Mouse (Mus musculus): ENCODE measurements around the gene Antxr1. TPM values are rescaled to one million over a fixed set of nuclear protein-coding genes. Genes with fewer than 3 reads are reported as not detected.

Gene Antxr1
- polyA plus RNA-seq, 1 experiment from 2014 or later = 3.8 TPM

- ATAC-seq (replicated peaks; ENCODE audit: extremely low read depth, insufficient read depth, low FRiP score) = no peak
- no peak overlapping the region for H3K27ac ChIP-seq (ENCODE audit: low read length)
- no peak overlapping the region for H3K4me2 ChIP-seq (ENCODE audit: low read depth, low read length)
- H3K9ac ChIP-seq (ENCODE audit: low read length) = no peak overlapping the region
- H3K27me3 ChIP-seq (ENCODE audit: control insufficient read depth, insufficient read depth, low read length) = no peaks in the 10 kb centered on the region
- WGBS = 81% methylated on average over 6 of the region's 6 CpGs
- no peak overlapping the region for H3K4me3 ChIP-seq (ENCODE audit: low read length)
- H3K9me3 ChIP-seq (replicated peaks; ENCODE audit: control insufficient read depth, low read length) = no peaks in the 10 kb centered on the region
- H3K4me1 ChIP-seq (ENCODE audit: control insufficient read depth, insufficient read depth, low read length) = no peaks in the 10 kb centered on the region
- no peaks in the 10 kb centered on the region for H3K36me3 ChIP-seq (ENCODE audit: control insufficient read depth, insufficient read depth)
Measured at GRCm38 (mm10) chr6:87170875-87171274, 164.7 kb downstream of the Antxr1 start.

DNA sequence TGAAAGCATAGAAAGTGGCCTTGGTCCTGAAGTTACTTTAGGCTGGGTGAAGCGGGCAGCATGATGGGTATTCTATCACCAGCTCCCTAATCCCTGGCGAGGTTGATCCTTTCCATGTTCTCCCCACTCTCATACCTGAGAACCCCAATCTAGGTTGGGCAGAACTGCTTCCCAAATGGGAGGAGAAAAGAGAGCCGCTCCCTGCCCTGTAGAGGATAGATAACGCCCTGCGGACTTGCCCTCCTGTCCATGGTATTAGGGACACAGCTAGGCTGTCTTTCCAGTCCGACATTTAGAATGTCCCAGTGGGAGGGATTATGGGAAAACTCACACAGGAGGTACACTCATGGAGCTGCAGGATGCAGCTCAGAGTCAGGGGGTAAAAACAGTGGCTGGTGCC, 165.3 kb downstream of the Antxr1 start:
- H3K9me3 ChIP-seq (replicated peaks; ENCODE audit: control insufficient read depth, low read length) = no peaks in the 10 kb centered on the region
- no peak for ATAC-seq (replicated peaks; ENCODE audit: extremely low read depth, insufficient read depth, low FRiP score)
- 75% methylated on average over 6 of the region's 6 CpGs for WGBS
- H3K27ac ChIP-seq (ENCODE audit: low read length) = no peak overlapping the region
- no peaks in the 10 kb centered on the region for H3K4me1 ChIP-seq (ENCODE audit: control insufficient read depth, insufficient read depth, low read length)
- H3K9ac ChIP-seq (ENCODE audit: low read length) = no peak overlapping the region
- no peak overlapping the region for H3K4me2 ChIP-seq (ENCODE audit: low read depth, low read length)
- H3K27me3 ChIP-seq (ENCODE audit: control insufficient read depth, insufficient read depth, low read length) = no peaks in the 10 kb centered on the region
- H3K36me3 ChIP-seq (ENCODE audit: control insufficient read depth, insufficient read depth) = no peaks in the 10 kb centered on the region
- H3K4me3 ChIP-seq (ENCODE audit: low read length) = no peak overlapping the region

GRCm38 (mm10) chr6:87168021-87168420, 167.6 kb downstream of the Antxr1 start:
- Histone ChIP-seq H3K36me3 (ENCODE audit: control insufficient read depth, insufficient read depth) (no peaks in the 10 kb centered on the region), H3K4me3 (ENCODE audit: low read length) (no peak overlapping the region), H3K9ac (ENCODE audit: low read length) (no peak overlapping the region), H3K4me1 (ENCODE audit: control insufficient read depth, insufficient read depth, low read length) (no peaks in the 10 kb centered on the region), H3K4me2 (ENCODE audit: low read depth, low read length) (no peak overlapping the region), H3K9me3 (replicated peaks; ENCODE audit: control insufficient read depth, low read length) (no peaks in the 10 kb centered on the region), H3K27me3 (ENCODE audit: control insufficient read depth, insufficient read depth, low read length) (no peaks in the 10 kb centered on the region), H3K27ac (ENCODE audit: low read length) (no peak overlapping the region)
- no peak for ATAC-seq (replicated peaks; ENCODE audit: extremely low read depth, insufficient read depth, low FRiP score)
- 83% methylated on average over 9 of the region's 9 CpGs for WGBS

GRCm38 (mm10) chr6:87166673-87167305, 168.8 kb downstream of the Antxr1 start:
- Histone ChIP-seq H3K4me3 (ENCODE audit: low read length) (no peak overlapping the region), H3K4me1 (ENCODE audit: control insufficient read depth, insufficient read depth, low read length) (no peaks in the 10 kb centered on the region), H3K9me3 (replicated peaks; ENCODE audit: control insufficient read depth, low read length) (no peaks in the 10 kb centered on the region), H3K27me3 (ENCODE audit: control insufficient read depth, insufficient read depth, low read length) (no peaks in the 10 kb centered on the region), H3K4me2 (ENCODE audit: low read depth, low read length) (no peak overlapping the region), H3K36me3 (ENCODE audit: control insufficient read depth, insufficient read depth) (no peaks in the 10 kb centered on the region), H3K9ac (ENCODE audit: low read length) (no peak overlapping the region), H3K27ac (ENCODE audit: low read length) (no peak overlapping the region)
- no peak for ATAC-seq (replicated peaks; ENCODE audit: extremely low read depth, insufficient read depth, low FRiP score)
- WGBS = 71% methylated on average over 12 of the region's 12 CpGs

GRCm38 (mm10) chr6:87165536-87166311, 169.9 kb downstream of the Antxr1 start:
- H3K27me3 ChIP-seq (ENCODE audit: control insufficient read depth, insufficient read depth, low read length) = no peaks in the 10 kb centered on the region
- H3K9me3 ChIP-seq (replicated peaks; ENCODE audit: control insufficient read depth, low read length) = no peaks in the 10 kb centered on the region
- no peak for ATAC-seq (replicated peaks; ENCODE audit: extremely low read depth, insufficient read depth, low FRiP score)
- H3K4me1 ChIP-seq (ENCODE audit: control insufficient read depth, insufficient read depth, low read length) = no peaks in the 10 kb centered on the region
- no peak overlapping the region for H3K9ac ChIP-seq (ENCODE audit: low read length)
- H3K4me3 ChIP-seq (ENCODE audit: low read length) = no peak overlapping the region
- H3K36me3 ChIP-seq (ENCODE audit: control insufficient read depth, insufficient read depth) = no peaks in the 10 kb centered on the region
- H3K4me2 ChIP-seq (ENCODE audit: low read depth, low read length) = no peak overlapping the region
- no peak overlapping the region for H3K27ac ChIP-seq (ENCODE audit: low read length)
- WGBS = 72% methylated on average over 8 of the region's 8 CpGs

- Histone ChIP-seq H3K27ac (ENCODE audit: low read length) (peak overlapping the region; percentile 51), H3K4me3 (ENCODE audit: low read length) (no peak overlapping the region), H3K4me2 (ENCODE audit: low read depth, low read length) (no peak overlapping the region), H3K27me3 (ENCODE audit: control insufficient read depth, insufficient read depth, low read length) (no peaks in the 10 kb centered on the region), H3K9me3 (replicated peaks; ENCODE audit: control insufficient read depth, low read length) (no peaks in the 10 kb centered on the region), H3K36me3 (ENCODE audit: control insufficient read depth, insufficient read depth) (no peaks in the 10 kb centered on the region), H3K9ac (ENCODE audit: low read length) (no peak overlapping the region), H3K4me1 (ENCODE audit: control insufficient read depth, insufficient read depth, low read length) (no peaks in the 10 kb centered on the region)
- ATAC-seq (replicated peaks; ENCODE audit: extremely low read depth, insufficient read depth, low FRiP score) = peak; percentile 38
- 51% methylated on average over 12 of the region's 12 CpGs for WGBS
Measured at GRCm38 (mm10) chr6:87161391-87162263, 174.0 kb downstream of the Antxr1 start.

DNA sequence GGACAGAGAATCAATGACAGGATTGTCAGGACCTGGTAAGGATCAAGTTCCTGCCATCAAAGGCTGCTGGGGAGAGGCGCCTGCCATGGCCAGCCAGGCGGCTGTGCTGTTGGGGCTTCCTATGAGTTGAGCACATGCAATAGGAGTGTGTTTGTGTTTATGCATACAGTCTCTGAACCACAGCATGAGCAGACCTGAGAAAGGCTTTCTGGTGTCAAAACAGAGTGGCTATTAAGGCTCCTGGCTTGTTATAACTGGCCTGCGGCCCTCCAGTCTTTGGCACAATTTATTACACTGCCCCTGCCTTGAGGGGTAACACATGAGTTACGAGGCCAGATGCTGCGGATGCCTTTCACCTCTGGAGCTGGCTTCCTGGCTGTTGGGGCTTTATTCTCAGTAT, 175.4 kb downstream of the Antxr1 start:
- H3K27ac ChIP-seq (ENCODE audit: low read length) = no peak overlapping the region
- H3K27me3 ChIP-seq (ENCODE audit: control insufficient read depth, insufficient read depth, low read length) = no peaks in the 10 kb centered on the region
- no peaks in the 10 kb centered on the region for H3K4me1 ChIP-seq (ENCODE audit: control insufficient read depth, insufficient read depth, low read length)
- WGBS = 85% methylated on average over 5 of the region's 5 CpGs
- H3K9me3 ChIP-seq (replicated peaks; ENCODE audit: control insufficient read depth, low read length) = no peaks in the 10 kb centered on the region
- no peak overlapping the region for H3K4me2 ChIP-seq (ENCODE audit: low read depth, low read length)
- H3K9ac ChIP-seq (ENCODE audit: low read length) = no peak overlapping the region
- ATAC-seq (replicated peaks; ENCODE audit: extremely low read depth, insufficient read depth, low FRiP score) = no peak
- no peaks in the 10 kb centered on the region for H3K36me3 ChIP-seq (ENCODE audit: control insufficient read depth, insufficient read depth)
- H3K4me3 ChIP-seq (ENCODE audit: low read length) = no peak overlapping the region

DNA sequence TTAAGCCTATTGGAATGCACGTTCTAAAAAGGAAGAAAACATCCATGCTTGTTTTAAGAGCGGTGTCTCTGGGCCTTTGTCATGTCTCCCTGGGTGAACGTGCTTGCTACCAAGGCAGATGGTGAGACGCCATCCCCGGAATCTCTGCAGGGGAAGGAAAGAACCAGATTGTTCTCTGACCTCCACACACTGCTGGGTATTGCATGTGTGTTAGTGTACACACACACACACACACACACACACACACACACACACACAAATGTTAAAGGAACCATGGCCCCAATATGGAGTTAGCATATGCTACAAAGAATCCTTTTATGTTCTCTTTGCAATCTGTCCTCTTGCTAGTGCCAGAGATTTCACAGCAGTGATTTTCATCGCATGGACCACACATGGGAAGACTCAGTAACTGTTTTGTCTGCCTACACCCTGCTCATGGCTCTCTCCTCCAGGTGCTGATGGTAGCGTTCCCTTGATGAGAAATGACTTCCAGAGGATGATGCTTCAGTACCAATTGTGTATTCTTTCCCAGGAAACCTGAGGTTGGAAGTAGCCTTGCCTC, 177.5 kb downstream of the Antxr1 start:
- no peak overlapping the region for H3K4me2 ChIP-seq (ENCODE audit: low read depth, low read length)
- H3K9me3 ChIP-seq (replicated peaks; ENCODE audit: control insufficient read depth, low read length) = no peaks in the 10 kb centered on the region
- H3K9ac ChIP-seq (ENCODE audit: low read length) = no peak overlapping the region
- no peak for ATAC-seq (replicated peaks; ENCODE audit: extremely low read depth, insufficient read depth, low FRiP score)
- no peaks in the 10 kb centered on the region for H3K36me3 ChIP-seq (ENCODE audit: control insufficient read depth, insufficient read depth)
- H3K4me3 ChIP-seq (ENCODE audit: low read length) = no peak overlapping the region
- no peaks in the 10 kb centered on the region for H3K27me3 ChIP-seq (ENCODE audit: control insufficient read depth, insufficient read depth, low read length)
- H3K27ac ChIP-seq (ENCODE audit: low read length) = no peak overlapping the region
- peaks cover 2% of the 10 kb centered on the region; the same call in 1 of the 2 replicates for H3K4me1 ChIP-seq (ENCODE audit: control insufficient read depth, insufficient read depth, low read length)
- 82% methylated on average over 7 of the region's 7 CpGs for WGBS
